Mouse (Mus musculus): ENCODE results near the gene Mrpl44.

Gene Mrpl44

GRCm38 (mm10) chr1:79775927-79776458 is at the start of gene Mrpl44, which contains the start of gene Wdfy1:
TSS of gene Mrpl44 (plus strand) at chr1:79776018.
TSS of gene Wdfy1 (minus strand) at chr1:79776143.
- peak; percentile 97 for DNase-seq

GRCm38 (mm10) chr1:79734794-79735193 is 41.0 kb upstream of the Mrpl44 start:
- DNase-seq: no peak

- no peak for DNase-seq
Measured at GRCm38 (mm10) chr1:79736408-79736807, 39.4 kb upstream of the Mrpl44 start.

- no peak for DNase-seq
Measured at GRCm38 (mm10) chr1:79739726-79740125, 36.1 kb upstream of the Mrpl44 start.

GRCm38 (mm10) chr1:79741002-79741401 is 34.8 kb upstream of the Mrpl44 start:
- no peak for DNase-seq

- no peak for DNase-seq
Measured at GRCm38 (mm10) chr1:79742949-79743348, 32.9 kb upstream of the Mrpl44 start.

GRCm38 (mm10) chr1:79743385-79743784 is 32.4 kb upstream of the Mrpl44 start:
- no peak for DNase-seq

GRCm38 (mm10) chr1:79746056-79746455 is 29.8 kb upstream of the Mrpl44 start:
- DNase-seq: no peak

- no peak for DNase-seq
Measured at GRCm38 (mm10) chr1:79751186-79751585, 24.6 kb upstream of the Mrpl44 start.

- DNase-seq: no peak
Measured at GRCm38 (mm10) chr1:79752015-79752695, 23.7 kb upstream of the Mrpl44 start.

GRCm38 (mm10) chr1:79752714-79753340 is 23.0 kb upstream of the Mrpl44 start:
- no peak for DNase-seq

- no peak for DNase-seq
Measured at GRCm38 (mm10) chr1:79753456-79753855, 22.4 kb upstream of the Mrpl44 start.

- no peak for DNase-seq
Measured at GRCm38 (mm10) chr1:79754936-79755335, 20.9 kb upstream of the Mrpl44 start.

- no peak for DNase-seq
Measured at GRCm38 (mm10) chr1:79755376-79755775, 20.4 kb upstream of the Mrpl44 start.

- DNase-seq: no peak
Measured at GRCm38 (mm10) chr1:79756417-79756816, 19.4 kb upstream of the Mrpl44 start.

- DNase-seq: no peak
Measured at GRCm38 (mm10) chr1:79757161-79757560, 18.7 kb upstream of the Mrpl44 start.

GRCm38 (mm10) chr1:79757597-79757996 is 18.2 kb upstream of the Mrpl44 start:
- DNase-seq: no peak

- DNase-seq: no peak
Measured at GRCm38 (mm10) chr1:79759006-79759405, 16.8 kb upstream of the Mrpl44 start.

- DNase-seq: no peak
Measured at GRCm38 (mm10) chr1:79759436-79759972, 16.3 kb upstream of the Mrpl44 start.

- DNase-seq: peak; percentile 16
Measured at GRCm38 (mm10) chr1:79760656-79761055, 15.2 kb upstream of the Mrpl44 start.

GRCm38 (mm10) chr1:79761106-79761916 is 14.5 kb upstream of the Mrpl44 start:
- peak; percentile 71 for DNase-seq

GRCm38 (mm10) chr1:79761917-79762271 is 13.9 kb upstream of the Mrpl44 start:
- DNase-seq: no peak
